Mouse (Mus musculus) 3T3-L1 (cell line): Measurements from ENCODE around the gene Fscn3.
A peak's percentile ranks its signal among the peaks of the same experiment; 100 is the strongest.

ENCODE experiments used
- DNase-seq: peaks from one replicate; pipeline ENCODE4 v3.0.0-alpha.2; 2015; ENCODE audit warnings: low read depth, low spot score

Fscn3 gene

GRCm38 (mm10) chr6:28427096-28427839 lies at the start of gene Fscn3:
Fscn3 (plus strand) TSS chr6:28427789.
- DNase-seq, result no peak

- peak; percentile 24 for DNase-seq
These were observed 45.6 kb upstream of the Fscn3 start for GRCm38 (mm10) chr6:28381983-28382382.

DNA sequence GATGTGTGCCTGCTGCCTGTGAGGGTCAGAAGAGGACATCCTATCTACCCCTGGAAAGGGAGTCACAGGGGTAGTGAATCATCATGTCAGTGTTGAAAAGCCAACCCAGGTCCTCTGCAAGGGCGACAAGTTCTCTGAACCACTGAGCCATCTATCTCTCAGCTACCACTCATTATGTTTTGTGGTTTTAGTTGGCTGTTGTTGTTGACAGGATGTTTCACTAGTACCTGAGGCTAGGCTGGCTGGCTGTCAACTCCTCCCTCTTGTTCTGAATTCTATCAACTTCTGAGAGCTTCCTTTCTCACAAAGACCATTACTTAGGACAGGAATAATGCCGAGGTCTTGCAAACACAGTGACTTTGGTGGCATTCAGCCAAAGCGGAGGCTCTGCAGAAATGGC lies 42.4 kb upstream of the Fscn3 start:
- no peak for DNase-seq

GRCm38 (mm10) chr6:28389038-28389437 lies 38.6 kb upstream of the Fscn3 start:
- DNase-seq, result no peak

- no peak for DNase-seq
These were observed 31.3 kb upstream of the Fscn3 start for GRCm38 (mm10) chr6:28396051-28396852.

DNA sequence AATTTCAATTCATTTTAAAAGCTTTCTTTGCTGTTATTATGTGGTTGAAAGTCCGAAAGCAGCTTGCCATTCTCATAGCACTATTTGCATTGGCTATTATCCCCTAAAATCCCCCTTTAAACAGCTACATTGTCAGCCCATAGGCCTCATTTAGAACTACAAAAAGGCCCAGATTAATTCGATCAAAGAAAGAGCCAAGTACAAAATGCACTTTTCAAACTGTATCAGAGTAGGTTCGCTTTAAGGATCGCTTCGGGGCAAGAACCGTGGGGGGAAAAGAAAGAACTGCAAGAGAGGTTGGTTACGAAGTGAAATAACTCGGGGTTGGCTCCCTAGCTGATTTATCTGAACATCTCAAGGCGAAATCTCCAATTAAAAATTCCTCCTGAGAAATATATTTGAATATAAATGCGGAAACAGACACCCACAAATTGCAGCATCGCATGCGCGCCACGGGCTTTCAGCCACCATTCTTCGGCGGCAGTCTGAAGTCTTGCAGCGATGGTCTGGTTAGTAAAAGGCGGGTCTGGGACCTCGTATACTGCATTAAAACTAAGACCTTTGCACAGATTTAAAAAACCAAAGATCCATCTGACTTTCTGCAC lies 30.6 kb upstream of the Fscn3 start:
- DNase-seq, result no peak

- DNase-seq, result no peak
These were observed 29.8 kb upstream of the Fscn3 start, which contains the start of gene Zfp800 for GRCm38 (mm10) chr6:28397681-28398203. Zfp800 (minus strand) TSS chr6:28398005.

DNA sequence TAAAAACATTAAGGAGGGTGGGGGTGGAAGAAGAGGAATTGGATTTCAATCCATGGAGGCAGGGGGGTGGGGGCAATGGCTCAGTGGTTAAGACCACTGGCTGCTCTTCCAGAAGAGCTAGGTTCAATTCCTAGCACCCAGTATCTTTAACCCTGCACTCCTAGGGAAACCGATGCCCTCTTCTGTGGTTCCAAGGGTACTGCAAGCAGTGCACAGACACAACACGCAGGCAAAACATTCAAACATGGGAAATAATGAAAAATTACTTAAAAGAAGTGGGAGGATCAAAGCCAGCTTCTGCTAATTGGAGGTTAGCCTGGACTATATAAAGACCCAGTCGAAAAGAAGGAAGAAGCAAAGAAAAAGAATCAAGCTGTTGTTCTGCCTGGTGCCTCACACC lies 28.9 kb upstream of the Fscn3 start:
- no peak for DNase-seq

GRCm38 (mm10) chr6:28399791-28400190 lies 27.8 kb upstream of the Fscn3 start:
- DNase-seq, result peak; percentile 27

- DNase-seq, result peak; percentile 12
These were observed 17.5 kb upstream of the Fscn3 start for GRCm38 (mm10) chr6:28410053-28410452.

- no peak for DNase-seq
These were observed 16.4 kb upstream of the Fscn3 start for GRCm38 (mm10) chr6:28411236-28411635.

GRCm38 (mm10) chr6:28416981-28417380 lies 10.6 kb upstream of the Fscn3 start:
- DNase-seq, result no peak

- no peak for DNase-seq
These were observed 9.1 kb upstream of the Fscn3 start for GRCm38 (mm10) chr6:28418449-28418848.

- DNase-seq, result peak; percentile 65
These were observed 7.9 kb upstream of the Fscn3 start for GRCm38 (mm10) chr6:28419673-28420072.

DNA sequence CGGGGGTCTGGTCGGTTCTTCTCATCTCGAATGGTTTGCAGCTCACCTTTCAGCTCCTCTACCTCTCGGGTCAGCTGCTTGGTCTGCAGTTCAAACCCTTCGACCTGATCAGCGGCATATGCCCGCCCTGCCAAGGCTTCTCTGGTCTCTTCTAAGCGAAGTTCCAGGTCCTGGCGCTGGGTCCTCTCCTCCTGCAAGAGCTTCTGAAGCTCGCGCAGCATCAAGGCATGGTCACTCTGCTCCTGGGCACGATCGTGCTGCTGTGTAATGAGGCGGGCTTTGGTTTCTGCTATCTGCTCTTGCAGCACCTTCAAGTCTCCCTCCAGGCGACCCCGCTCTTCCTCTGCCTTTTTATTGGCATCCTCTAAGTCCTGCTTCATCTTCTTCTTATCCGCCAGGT lies 7.2 kb upstream of the Fscn3 start:
- no peak for DNase-seq

DNA sequence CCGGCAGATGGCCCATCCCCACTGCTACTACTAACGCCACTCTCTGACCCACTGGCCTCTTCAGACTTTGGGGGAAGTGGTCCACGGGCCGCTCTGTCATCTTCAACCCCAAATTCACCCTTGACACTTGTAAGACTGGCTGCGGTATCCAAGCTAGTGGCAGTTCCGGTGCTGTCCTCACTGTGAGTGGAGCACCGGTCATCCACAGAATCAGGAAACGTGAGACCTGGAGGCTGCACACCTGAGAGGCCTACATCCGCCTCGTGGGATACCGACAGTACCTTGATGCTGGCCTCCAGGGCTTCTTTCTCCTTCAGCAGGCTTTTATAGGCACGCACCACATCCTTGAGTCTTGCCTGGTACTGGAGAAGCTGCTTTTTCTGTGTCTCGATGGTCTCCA lies 6.7 kb upstream of the Fscn3 start:
- peak; percentile 38 for DNase-seq

DNA sequence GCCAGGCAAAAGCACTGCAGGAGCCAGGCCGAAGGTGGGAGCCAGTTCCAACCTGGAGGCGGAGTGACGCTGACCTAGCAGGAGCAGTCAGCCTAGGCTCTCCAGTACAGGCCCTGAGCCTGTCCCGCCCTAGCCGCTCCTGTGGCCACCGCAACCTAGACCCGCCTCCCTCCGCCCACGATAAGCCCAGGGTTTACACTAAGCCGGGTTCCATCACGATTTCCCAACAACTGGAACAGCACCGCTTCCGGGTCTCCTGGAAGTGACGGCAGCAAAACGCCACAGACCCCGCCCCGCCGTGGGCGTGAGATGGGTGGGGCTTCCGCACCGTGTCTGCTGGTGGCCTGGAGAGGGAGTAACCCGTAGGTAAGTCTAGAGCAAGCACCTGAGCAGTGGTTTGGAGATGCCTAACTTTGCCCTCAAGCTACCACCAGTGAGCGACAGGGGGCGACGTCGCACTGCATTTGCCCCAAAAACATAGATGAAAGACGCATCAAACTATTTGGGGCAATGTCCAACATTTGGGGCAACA lies 6.1 kb upstream of the Fscn3 start:
- DNase-seq, result peak; percentile 99

DNA sequence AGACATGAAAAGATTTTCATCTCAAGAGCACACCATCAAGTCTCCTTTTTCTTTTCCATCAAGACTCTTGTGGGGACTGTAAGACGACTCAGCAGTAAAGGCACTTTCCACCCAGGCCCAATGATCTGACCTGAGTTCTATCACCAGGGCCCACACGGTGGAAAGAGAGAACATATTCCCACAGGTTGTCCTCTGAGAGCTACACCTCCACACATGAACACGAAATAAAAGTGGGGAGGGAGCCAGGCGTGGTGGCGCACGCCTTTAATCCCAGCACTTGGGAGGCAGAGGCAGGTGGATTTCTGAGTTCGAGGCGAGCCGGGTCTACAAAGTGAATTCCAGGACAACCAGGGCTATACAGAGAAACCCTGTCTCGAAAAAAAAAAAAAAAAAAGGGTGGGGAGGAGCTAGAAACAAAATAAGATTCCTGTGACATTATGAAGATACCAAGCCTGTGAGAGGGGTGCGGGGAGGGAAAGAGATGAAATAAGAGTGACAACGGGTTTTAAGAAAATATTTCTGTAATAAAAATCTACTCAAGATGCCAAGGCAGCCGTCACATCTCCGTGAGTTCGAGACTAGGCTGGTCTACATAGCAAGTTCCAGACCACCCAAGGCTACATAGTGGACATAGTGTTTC lies 4.8 kb upstream of the Fscn3 start:
- peak; percentile 68 for DNase-seq

DNA sequence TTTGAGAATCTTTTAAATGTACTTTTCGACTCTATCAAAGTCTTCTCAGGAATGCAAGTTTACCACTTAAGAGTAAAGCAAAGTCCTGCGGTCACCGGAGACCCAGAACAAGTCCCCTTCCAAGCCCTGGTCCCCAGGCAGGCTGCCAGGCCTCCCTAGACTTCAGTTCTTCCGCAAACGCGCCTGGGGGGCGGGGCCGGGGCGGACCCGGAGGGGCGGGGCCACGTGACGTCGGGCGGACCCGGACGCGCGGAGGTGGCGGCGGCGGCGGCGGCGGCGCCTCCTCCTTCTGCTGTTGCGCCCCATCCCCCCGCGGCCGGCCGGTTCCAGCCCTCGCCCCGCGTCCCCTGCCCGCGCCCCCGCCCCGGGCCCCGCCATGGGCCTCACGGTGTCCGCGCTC lies 4.3 kb upstream of the Fscn3 start, which contains the start of gene Arf5:
Arf5 (plus strand) TSS at position 248 of the 400 bp plus-strand sequence.
- peak; percentile 88 for DNase-seq

- peak; percentile 72 for DNase-seq
These were observed 3.6 kb upstream of the Fscn3 start for GRCm38 (mm10) chr6:28423767-28424695.
